14 mouse cellular contexts compared by ENCODE assay signal in genomic region chrX:101754478-101754877, GRCm38 (mm10). TPM values are rescaled to one million over a fixed set of nuclear protein-coding genes. Genes with fewer than 3 reads are reported as not detected.
DNase-seq lines count a peak whose midpoint lies in the region; ATAC-seq and TF ChIP-seq lines count a peak whose summit lies in the region.
"Had no signal": no experiment of that assay in that cellular context is flagged by ENCODE, and none has a peak within 500 bp of the region (broad histone marks: within the 10 kb centered on the region; RNA-seq: fewer than 3 reads in every experiment).

No protein-coding gene starts in this region.

- no peaks in the 10 kb centered on the region for H3K36me3 ChIP-seq in lung, embryonic 14.5 days (ENCODE audit: insufficient read depth)
- H3K36me3 ChIP-seq in forebrain, embryonic 13.5 days (ENCODE audit: poor library complexity, severe bottlenecking) = no peaks in the 10 kb centered on the region

- ATAC-seq in lung, embryonic 14.5 days (ENCODE audit: insufficient read depth) = no peak
- no peak for ATAC-seq in forebrain, embryonic 13.5 days

- no peaks in the 10 kb centered on the region for H3K9me3 ChIP-seq in lung, embryonic 14.5 days (ENCODE audit: low read depth, low read length)
- H3K9me3 ChIP-seq in forebrain, embryonic 13.5 days (replicated peaks) = no peaks in the 10 kb centered on the region

- no peak overlapping the region for H3K27ac ChIP-seq in lung, embryonic 14.5 days (ENCODE audit: low read depth)
- H3K27ac ChIP-seq in forebrain, embryonic 13.5 days = no peak overlapping the region
- H3K27ac ChIP-seq: hindbrain, embryonic 14.5 days had no signal

- no peak for TF ChIP-seq CTCF in lung, embryonic 14.5 days (IDR thresholded peaks at IDR 0.05; ENCODE audit: low read depth)

- peak; percentile 7 for DNase-seq in cerebellum, adult 11-12 months
- DNase-seq in cerebellum, adult 8-10 months = no peak
- DNase-seq in lung, embryonic 14.5 days = peak; percentile 32
- no peak for DNase-seq in lung, postnatal 36 days
- DNase-seq in frontal cortex, postnatal 25 days (ENCODE audit: low spot score in 2 of 2) = peak; percentile 15 to 23
- peak; percentile 34 for DNase-seq in right cerebral cortex, adult 18-20 months
- DNase-seq in yolk sac, embryonic 10.5 days (ENCODE audit: low spot score) = no peak
- DNase-seq: heart, adult 11 months had no signal

- 39% methylated on average over 5 of the region's 5 CpGs for WGBS in lung, embryonic 14.5 days
- 75% methylated on average over 5 of the region's 5 CpGs for WGBS in forebrain, embryonic 13.5 days

- no peak overlapping the region for H3K9ac ChIP-seq in lung, embryonic 14.5 days
- H3K9ac ChIP-seq in forebrain, embryonic 13.5 days = no peak overlapping the region
- H3K9ac ChIP-seq: hindbrain, embryonic 14.5 days had no signal

- H3K4me2 ChIP-seq in lung, embryonic 14.5 days = no peak overlapping the region
- H3K4me2 ChIP-seq in forebrain, embryonic 13.5 days = no peak overlapping the region
- H3K4me2 ChIP-seq: hindbrain, embryonic 14.5 days had no signal

- no peaks in the 10 kb centered on the region for H3K27me3 ChIP-seq in lung, embryonic 14.5 days (ENCODE audit: insufficient read depth, low read length)
- 0 out of 2 replicates have a peak, but pooled peaks cover 3% of the 10 kb centered on the region for H3K27me3 ChIP-seq in forebrain, embryonic 13.5 days

- H3K4me1 ChIP-seq in lung, embryonic 14.5 days (ENCODE audit: insufficient read depth) = no peaks in the 10 kb centered on the region
- no peaks in the 10 kb centered on the region for H3K4me1 ChIP-seq in forebrain, embryonic 13.5 days
- H3K4me1 ChIP-seq: megakaryocyte, embryonic 14.5 days had no signal

- no peak overlapping the region for H3K4me3 ChIP-seq in lung, embryonic 14.5 days (ENCODE audit: low read depth, low read length)
- no peak overlapping the region for H3K4me3 ChIP-seq in forebrain, embryonic 13.5 days
- H3K4me3 ChIP-seq: megakaryocyte, embryonic 14.5 days had no signal

RNA-seq across cellular contexts. Expression of gene Cxcr3, which starts 20.4 kb away (rescaled TPM):
- polyA plus RNA-seq in lung, embryonic 14.5 days (2014; fragmentation: Nextera tagmentation; extraction: Ambion mirVana) = 0.45 and 0.46 TPM in 2 replicates
- 0.10 and 0.13 TPM in 2 replicates for polyA plus RNA-seq in forebrain, embryonic 13.5 days (2015; fragmentation: Nextera tagmentation; extraction: Ambion mirVana)
- polyA plus RNA-seq: C2C12; hindbrain, embryonic 14.5 days; limb, embryonic 11.5 days; neural tube, embryonic 14.5 days had no signal

RNA-seq across cellular contexts. Expression of gene Gm4779, which starts 39.7 kb away (rescaled TPM):
- polyA plus RNA-seq in lung, embryonic 14.5 days (2014; fragmentation: Nextera tagmentation; extraction: Ambion mirVana) = not detected in 2 replicates
- not detected in 2 replicates for polyA plus RNA-seq in forebrain, embryonic 13.5 days (2015; fragmentation: Nextera tagmentation; extraction: Ambion mirVana)
- polyA plus RNA-seq: C2C12; hindbrain, embryonic 14.5 days; limb, embryonic 11.5 days; neural tube, embryonic 14.5 days had no signal

RNA-seq across cellular contexts. Expression of gene 8030474K03Rik, which starts 40.0 kb away (rescaled TPM):
- polyA plus RNA-seq in lung, embryonic 14.5 days (2014; fragmentation: Nextera tagmentation; extraction: Ambion mirVana) = not detected in 2 replicates
- not detected in 2 replicates for polyA plus RNA-seq in forebrain, embryonic 13.5 days (2015; fragmentation: Nextera tagmentation; extraction: Ambion mirVana)
- polyA plus RNA-seq: C2C12; hindbrain, embryonic 14.5 days; limb, embryonic 11.5 days; neural tube, embryonic 14.5 days had no signal

Comparison
In these comparisons a context has a peak if more than half of its experiments do, and no peak if none do; other contexts are left out.
1. DNase-seq: peak in cerebellum, adult 11-12 months (single experiment), lung, embryonic 14.5 days (single experiment), frontal cortex, postnatal 25 days (2 of 2) and right cerebral cortex, adult 18-20 months (single experiment); none in cerebellum, adult 8-10 months (single experiment), lung, postnatal 36 days (single experiment) and yolk sac, embryonic 10.5 days (single experiment).